Mouse (Mus musculus) NIH3T3 (cell line): ENCODE measurements at regions not wholly inside any gene's neighbourhood (a gene's known extent, or its start where the extent isn't known, plus 50 kb on each side); places are given as distances from the start of the nearest gene placed in this dataset.
"Not testable (repeated sequence)": the region's sequence is repeated elsewhere in the genome, so short reads cannot be mapped to it uniquely, and the experiment has no call there.

Source experiments
- DNase-seq: peaks from one replicate; pipeline ENCODE4 v3.0.0-alpha.2; 2012; ENCODE audit warnings: low read depth

DNA sequence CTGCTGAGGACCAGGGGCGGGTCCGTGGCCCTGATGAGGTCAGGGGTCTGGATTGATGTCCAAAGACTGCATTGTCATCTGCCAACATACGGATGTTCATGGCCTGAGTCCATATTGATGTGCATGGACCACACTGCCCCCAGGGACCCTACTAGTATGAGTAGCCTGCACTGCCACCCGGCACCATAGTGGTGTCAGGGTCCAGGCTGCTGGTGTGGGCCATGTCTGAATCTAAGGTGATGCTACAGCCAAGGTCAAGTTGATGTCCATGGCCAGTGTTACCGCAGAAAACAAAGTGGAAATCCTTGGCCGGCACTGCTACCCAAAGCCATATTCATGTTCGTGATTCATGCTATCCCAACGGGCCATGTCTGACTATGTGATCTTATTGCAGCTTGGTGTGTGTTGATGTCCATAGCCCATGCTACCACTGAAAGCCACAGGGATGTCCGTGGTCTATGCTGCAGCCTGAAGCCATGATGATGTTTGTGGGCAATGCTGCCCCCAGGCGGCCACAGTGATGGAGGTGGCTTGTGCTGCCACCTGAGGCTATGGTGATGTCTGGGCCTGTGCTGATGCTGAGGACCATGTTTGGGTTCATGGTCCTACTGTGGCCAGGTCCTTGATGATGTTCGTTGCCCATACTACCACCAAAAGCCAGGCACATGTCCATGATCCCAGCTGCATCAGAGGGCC lies 130.5 kb downstream of the Iqub start:
- DNase-seq, result no peak

DNA sequence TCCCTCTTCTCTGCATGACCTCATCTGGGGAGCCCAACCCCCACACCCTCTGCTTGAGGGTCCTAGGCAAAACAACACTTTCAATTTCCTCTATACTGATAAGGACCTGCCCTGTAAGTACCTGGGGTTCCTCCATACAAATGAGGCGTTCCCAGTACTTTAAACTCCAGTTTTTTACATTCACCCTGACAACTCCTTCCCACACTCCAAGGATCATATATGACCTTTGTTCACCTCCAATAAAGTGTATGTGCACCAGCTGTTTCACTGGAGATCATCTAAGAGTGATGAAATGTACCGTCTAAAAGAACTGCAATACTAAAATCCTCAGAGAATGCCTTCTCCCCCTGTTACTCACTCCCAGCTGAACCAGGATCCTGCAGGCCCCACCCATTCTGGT lies 135.0 kb downstream of the Iqub start:
- DNase-seq, result no peak

DNA sequence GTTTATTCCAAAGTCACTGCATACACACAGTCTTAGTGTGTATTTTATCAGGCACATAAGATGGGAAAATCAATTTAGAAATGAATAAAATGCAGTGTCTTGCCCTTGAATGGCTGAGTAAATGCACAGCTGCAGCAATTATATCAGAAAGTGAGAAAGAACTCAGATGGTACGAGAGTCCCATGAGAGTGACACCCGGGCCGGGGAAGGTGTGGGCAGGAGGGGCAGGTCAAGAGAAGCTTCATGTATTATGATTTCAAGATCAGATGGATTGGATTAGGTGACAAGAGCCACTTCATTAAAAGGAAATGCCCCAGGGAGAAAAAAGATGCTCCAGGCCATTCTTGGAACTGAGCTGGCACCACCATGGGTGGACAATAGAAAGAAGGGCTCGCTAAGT lies 138.1 kb downstream of the Iqub start:
- no peak for DNase-seq

DNA sequence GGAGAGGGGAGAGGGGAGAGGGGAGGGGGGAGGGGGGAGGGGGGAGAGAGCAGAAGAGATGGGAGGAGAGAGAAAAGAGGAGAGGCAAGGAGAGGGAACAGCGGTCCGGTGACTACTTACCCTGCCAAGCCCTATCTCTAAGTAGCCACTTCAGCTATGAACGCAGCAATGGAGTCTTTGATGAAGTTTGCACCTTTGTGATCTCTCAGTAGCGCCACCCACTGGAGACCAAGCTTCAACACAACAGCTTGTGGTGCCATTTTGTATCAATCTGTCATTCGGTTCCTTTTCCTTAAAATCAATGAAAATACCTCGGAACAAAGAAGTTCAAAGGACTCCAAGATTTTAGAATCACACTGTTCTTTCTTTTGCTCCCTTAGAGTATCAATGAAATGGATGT lies 141.7 kb downstream of the Iqub start:
- no peak for DNase-seq

DNA sequence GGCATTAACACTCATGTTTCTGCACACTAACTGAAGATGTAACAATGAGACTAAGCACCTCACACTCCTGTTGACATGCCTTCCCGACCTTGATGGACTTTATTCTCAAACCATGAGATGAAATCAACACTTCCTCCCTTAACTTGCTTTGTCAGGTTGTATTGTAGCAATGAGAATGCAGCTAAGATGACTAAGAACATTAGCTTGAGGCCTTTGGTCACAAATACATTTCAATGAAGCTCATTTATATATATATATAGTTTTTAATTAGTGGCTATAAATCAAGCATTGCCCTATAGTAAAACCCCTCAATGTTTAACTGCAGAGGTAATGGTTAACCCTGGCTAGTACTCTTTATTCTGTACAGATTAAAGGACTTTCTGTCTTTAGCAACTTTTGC lies 143.2 kb downstream of the Iqub start:
- DNase-seq, result no peak

DNA sequence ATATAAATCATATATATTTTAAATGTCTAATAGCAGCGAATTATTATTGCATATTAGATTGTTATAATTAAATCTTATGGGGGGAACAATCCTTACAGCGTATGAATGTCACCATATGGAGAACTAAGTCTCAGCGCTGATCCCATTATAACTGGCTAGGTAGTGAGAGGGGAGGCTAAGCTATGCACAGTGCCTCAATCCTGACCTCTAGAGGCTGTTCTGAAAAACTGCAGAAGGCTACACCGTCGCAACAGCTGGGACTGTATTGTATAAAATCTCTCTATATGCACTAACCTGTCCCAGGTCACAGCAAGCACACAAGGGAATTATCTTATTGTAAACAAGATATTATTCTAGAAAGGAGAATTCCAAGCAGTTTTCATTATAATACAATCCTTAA lies 164.0 kb downstream of the Iqub start:
- DNase-seq, result peak; percentile 53

DNA sequence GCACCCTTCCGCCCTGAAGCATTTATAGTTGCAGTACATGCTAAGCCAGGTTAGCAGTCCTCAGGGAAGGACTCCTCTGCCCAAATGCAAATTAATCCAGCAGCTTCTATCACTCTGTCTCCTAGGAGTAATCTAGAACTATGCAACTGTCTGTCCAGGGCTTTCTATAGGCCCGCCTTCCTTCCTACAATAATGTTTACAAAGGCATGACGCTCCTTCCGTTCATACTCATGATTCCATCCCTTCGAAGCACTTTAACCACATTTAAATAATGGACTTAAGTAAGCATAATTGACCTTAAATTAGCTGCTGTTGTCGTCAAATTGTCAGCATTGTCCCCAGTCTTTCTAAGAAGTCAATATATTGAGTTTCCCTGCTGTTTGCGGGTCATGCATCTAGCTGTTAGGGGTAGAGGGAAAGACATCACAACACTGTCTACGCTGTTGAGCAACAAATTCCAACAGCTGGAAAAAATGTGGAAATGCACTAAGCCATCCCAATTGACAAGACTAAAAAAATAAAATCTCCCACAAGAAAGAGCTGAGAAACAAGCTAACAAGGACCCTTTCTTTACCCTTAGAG lies 166.3 kb downstream of the Iqub start:
- DNase-seq, result no peak

DNA sequence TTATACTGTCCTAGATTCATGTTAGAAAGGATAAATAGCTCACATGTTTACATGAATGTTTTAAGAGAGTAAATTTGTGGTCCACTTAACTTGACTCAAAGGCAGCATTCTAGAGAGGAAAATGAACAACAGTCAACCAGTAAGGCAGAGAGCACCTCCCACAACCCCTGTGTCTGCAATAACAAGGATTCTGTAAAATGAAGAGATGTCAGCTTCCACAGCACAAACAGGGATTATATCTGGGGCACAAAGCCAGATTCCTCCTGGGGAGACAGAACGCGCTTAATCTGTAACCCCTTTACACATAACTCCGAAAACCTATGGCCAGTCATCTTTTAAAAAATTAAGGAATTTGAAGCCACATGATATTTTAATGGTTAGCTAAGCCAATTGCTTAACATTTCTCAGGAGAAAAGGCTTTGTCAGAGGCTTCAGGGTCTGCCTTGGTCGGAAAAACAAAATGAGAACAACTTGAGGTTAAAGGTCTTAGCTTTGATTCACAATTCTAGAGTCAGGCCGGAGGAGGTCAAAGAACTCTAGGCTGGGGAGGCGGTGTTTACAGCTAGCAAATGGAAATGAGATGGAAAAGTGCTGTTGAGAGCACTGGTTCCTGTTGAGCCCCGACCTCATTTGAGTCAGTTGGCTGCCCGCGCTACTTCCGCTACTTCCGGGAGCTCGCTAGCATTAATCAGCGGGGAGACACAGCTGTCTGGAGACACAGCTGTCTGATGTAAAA lies 167.0 kb downstream of the Iqub start:
- no peak for DNase-seq

DNA sequence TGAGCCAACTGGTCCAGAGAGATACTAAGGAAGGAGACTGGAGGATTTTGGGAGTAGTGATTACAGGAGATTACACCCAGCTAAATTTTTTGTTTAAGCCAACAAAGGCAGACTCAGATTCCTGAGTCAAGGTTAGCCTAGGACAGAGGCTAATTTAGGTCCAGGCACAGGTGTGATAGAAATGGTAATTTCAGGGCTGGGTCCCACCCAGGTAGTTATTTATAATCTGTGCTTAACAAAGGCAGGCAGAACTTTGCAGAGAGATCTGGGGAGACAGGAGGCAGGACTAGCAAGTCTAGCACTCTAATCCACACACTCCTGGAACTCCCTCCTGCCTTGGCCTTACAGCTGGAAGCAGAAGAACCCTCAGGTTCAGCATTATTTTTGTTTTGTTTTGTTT lies 172.4 kb downstream of the Iqub start:
- no peak for DNase-seq

DNA sequence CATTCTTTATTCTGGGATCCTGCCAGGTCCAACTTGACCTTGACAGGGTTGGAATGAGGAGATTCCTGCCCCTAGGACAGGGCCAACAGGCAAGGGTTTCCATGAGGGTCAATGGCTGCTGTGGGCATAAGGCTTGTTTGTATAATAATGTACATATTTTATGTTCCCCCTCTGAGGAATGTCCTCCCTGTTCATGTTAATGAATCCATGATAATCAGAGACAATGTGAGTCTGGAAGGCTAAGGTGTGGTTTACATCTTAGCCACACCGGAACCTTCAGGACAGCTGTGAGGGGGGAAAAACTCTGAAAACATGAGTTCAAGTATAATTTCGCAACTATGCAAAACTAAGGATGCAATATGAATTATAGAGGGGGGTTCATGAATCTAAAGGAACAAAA lies 172.8 kb downstream of the Iqub start:
- DNase-seq, result no peak

DNA sequence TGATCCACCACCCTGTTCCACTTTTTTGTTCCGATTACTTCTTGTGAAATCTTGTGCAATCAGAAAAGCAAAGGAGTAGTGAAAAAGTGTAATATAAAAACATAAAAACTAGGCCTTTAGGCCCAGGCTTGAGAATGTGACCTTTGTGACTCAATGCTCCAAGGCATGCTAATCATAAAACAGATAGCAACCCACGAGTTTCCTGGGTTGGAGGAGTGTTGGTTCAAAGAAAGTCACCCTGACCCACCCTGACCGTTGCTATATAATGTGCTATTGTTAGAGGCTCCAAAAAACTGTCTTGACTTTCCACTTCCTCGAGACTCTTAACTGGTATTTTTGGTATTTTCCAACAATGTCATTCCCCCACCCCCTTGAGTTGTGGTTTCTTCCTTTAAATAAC lies 172.2 kb upstream of the Slc13a1 start:
- not testable (repeated sequence) for DNase-seq

DNA sequence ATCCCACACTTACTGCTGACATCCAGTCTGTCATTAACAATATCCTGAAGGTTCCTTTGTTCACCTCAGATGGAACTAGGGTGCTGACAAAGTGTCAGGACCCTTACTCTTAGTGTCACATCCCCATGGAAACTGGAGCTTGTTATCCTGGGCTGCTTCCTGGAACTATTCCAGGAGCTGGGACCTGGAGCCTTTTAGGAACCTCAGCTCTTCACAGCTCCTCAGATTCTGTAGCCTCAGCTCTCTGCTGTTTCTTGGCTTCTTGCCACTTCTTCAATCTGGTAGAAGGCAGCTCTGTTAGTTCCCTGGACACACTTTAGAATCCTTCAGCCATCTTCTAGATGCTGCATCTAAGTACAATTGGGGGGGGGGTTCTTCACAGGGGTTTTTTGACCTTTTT lies 157.3 kb upstream of the Slc13a1 start:
- no peak for DNase-seq

DNA sequence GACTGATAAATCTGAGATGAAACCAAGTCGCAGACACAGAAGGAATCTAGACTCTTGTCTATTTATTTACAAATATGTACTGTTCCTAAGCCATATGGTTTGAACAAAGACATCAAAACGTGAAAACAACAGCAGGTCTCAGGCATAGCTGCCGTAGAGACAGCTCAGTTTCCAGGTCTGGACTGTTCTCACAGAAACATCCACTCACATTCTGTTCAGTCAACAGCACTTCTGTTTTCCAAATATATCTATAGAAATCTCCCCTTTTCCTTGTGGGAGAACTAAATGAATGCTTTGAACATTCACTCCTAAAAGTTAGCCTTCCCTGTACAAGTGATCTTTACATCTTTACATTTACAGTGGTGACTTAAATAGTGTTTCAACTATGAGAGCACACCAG lies 156.8 kb upstream of the Slc13a1 start:
- DNase-seq, result no peak

DNA sequence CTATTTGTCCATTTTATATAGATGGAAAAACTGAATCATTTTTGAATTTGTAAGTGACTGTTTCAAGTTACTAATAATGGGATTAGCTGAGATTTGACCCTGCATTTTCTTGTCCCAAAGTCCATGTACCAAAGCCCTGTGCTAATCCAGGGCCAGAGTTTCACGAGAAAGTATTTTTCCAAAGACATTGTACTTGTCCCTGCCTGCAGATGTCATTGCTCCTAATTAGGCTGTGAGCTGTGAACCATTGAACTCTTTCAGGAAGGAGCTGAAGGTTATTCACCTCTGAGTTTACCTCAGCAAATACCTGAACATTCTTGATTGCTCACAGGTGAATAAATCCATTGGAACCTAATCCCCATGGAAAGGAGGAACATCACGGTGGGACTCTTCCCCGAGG lies 154.5 kb upstream of the Slc13a1 start:
- DNase-seq, result no peak

DNA sequence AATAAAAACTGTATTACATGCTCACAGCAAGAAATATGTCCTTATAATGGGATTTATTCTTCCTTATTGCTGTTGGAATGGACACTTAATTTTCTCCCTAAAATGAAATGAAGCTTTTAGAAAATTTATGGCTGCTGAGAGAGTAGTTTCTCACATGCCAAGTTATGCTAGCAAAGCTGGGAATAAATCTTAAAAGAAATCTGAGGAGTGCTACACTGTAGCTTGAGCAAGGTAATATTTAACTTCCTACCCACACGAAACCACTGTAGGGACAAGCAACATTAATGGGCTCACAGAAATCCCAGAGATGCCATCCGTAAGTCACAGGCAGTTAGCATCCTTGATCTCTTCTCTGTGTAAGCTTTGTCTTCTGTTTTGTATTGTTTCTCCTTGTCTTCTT lies 151.0 kb upstream of the Slc13a1 start:
- DNase-seq, result no peak

DNA sequence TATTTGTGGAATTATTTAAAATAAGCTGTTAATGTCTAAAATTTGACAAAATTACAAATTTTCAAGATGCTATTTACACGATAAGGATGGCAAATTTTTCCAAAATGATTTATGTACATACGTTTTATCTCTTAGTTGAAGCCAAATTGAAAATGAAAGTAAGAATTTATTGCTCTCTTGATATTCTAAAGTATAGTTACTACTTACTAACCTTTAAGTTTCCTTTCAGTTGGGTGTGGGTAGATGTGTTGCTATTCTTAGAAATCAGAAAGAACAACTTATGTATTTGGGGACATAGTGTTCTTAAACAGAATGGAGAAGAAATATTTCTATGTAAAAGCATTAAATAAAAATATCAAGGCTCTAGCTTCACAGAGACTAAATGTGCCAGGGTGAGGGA lies 142.8 kb upstream of the Slc13a1 start:
- DNase-seq, result no peak

DNA sequence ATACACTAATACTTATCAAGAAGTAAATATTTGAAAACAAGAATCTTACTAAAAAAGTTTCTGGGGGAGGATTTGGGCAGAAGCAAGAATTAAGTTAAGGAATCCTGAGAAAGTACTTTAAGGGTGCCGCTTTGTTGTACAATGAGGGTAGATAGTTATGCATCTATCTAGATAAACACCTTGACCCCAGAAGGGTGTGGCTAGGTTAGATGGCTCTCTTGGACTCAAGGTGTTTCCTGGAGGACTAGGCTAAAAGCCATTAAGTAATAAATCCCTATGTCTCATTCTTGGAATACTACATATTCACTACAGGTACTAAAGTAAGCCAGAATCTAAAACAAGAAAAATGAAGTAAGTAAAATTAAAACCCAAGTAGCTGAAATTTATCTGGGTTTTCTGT lies 141.9 kb upstream of the Slc13a1 start:
- DNase-seq, result no peak

DNA sequence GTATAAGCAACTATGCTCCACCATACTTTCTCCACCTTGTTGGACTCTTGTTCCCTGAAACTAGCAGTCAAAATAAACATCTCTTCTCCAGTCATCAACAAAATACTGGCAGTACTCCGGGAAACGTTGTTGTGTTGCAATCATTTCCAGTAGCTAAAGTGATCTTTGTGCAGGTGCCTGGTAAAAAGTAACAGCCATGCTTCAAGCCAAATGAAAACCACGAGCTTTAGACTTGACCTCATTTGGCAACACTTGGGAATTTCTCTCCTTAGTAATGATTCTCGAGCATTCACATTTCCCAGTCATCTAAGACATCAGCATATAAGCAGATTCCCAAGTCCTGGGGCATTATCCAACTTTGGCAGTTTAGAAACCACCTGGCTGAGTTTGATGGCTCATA lies 133.8 kb upstream of the Slc13a1 start:
- no peak for DNase-seq

DNA sequence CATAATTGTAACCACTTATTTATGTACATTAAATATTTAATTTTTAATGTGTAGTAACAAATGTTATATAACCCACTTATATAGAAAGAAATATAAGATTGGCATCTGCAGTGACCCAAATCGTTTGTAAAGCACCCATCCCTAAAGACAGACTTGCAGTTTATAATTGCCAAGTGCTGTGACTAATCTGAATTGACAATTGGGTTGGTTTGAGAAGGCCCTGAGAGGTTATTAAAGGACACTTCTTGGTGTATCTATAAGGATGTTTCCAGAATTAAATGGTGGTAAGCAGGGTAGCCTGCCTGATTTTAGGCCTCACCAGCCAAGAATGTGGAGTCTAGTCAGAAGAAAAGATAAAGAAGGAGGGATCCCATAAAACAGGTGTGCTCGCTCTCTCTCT lies 133.3 kb upstream of the Slc13a1 start:
- DNase-seq, result no peak

DNA sequence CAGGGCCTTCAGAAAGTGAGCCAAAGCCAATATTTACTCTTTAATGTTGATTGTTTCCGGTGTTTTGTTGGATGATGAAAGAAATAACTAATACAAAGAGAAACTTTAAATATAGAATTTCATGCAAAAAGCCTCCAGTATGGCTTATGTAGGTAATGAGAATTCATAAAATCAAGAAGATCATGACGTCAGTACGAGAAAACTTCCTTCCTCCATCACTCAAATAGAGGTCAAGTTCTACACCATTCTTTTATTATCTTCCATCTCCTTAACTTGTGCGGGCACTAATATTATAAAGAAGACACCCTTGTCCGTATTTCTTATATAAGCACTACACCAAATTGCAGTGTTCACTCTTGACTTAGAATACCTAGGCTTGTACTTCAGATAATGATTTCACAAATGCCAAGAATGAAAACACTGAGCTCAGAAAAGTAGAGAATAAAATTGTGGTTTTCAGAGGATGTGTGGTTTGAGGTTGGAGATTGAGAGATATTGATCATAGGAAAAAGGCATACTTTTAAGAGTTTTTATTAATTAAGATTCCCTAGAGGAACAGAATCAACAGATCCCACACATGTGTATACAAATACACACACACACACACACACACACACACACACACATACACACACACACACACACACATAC lies 130.8 kb upstream of the Slc13a1 start:
- no peak for DNase-seq

DNA sequence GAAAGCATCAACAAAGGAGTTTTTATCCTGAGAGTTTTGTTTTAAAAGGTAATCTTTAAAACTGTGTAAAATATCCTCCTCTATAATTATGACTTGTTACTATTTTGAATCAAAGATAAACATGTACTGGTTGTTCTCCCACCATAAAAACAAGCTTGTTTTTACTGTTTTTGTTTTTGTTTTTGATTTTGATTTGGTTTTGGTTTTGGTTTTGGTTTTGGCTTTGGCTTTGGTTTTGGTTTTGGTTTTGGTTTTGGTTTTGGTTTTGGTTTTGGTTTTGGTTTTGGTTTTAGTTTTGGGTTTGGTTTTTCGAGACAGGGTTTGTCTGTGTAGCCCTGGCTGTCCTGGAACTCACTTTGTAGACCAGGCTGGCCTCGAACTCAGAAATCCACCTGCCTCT lies 120.9 kb upstream of the Slc13a1 start:
- DNase-seq, result not testable (repeated sequence)

DNA sequence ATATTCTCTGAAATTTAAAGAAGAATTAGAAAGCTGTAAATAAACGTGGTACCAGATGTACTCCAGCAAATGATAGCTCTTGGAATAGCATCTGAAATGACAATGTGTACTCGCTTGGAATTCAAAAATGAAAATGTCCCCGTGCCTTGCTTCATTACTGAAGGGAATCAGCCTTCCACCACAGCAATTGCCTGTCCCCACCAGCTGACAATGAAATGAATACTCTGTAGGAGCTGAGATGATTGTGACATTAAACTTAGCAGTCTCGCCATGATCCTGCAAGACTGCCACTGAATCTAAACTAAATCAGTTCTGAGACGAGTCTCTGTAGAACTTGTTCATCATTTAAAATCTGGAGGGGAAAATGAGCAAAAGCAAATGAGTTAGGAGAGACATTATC lies 104.9 kb upstream of the Slc13a1 start:
- no peak for DNase-seq

DNA sequence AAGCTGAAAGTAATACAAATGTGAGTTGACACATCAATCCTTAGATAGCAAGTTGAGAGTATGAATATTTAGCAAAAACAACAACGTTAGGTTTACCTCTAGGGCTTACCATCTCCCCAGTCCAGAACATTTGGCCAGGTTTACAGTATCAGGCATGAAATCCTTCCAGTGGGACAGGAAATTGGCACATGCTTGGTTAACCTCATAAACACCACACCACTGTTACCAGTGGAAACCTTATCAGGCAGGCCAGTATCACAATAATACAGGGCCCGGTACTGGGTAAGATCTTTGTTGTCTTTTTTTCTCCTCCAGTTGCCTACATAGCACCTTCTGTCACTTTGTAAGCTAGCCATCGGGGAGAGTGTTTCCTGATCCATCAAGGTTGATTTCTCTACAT lies 101.7 kb upstream of the Slc13a1 start:
- no peak for DNase-seq
